Mouse (Mus musculus) CD4-positive helper T cell, adult 2 months (primary cell): ENCODE results near the gene Olfr1415.
"Not testable (repeated sequence)": the region's sequence is repeated elsewhere in the genome, so short reads cannot be mapped to it uniquely, and the experiment has no call there.

Experiments
- DNase-seq: peaks from one replicate; pipeline ENCODE4 v3.0.0-alpha.2; 2012; ENCODE audit warnings: low read depth, missing footprints, low spot score

Olfr1415 gene

GRCm38 (mm10) chr1:92496001-92496400 lies at the start of gene Olfr1415:
Gene Olfr1415, minus strand, starts transcription at chr1:92496101.
- DNase-seq: no peak

GRCm38 (mm10) chr1:92539071-92539470 lies 43.2 kb upstream of the Olfr1415 start:
- no peak for DNase-seq

DNA sequence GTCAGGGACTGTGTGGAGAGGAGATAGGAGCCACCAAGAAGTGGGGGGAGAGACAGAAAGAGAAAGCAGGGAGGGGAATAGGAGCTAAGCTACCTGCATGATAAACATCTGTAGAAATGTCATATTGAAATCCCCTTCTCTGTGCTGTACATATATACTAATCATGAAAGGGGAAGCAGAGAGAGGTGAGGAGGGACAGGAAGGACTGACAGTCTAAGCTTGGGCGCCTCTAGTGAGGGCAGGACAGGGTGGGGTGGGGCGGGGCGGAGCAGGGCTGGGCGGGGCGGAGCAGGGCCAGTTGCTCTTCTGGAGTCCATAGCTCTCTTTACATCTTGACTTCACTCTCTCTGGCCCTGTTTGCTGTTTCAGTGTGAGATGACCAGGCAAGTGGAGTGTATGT lies 41.1 kb upstream of the Olfr1415 start:
- DNase-seq: no peak

- no peak for DNase-seq
Observed at GRCm38 (mm10) chr1:92523764-92524163, 27.9 kb upstream of the Olfr1415 start.

- no peak for DNase-seq
Observed at GRCm38 (mm10) chr1:92521376-92521775, 25.5 kb upstream of the Olfr1415 start.

DNA sequence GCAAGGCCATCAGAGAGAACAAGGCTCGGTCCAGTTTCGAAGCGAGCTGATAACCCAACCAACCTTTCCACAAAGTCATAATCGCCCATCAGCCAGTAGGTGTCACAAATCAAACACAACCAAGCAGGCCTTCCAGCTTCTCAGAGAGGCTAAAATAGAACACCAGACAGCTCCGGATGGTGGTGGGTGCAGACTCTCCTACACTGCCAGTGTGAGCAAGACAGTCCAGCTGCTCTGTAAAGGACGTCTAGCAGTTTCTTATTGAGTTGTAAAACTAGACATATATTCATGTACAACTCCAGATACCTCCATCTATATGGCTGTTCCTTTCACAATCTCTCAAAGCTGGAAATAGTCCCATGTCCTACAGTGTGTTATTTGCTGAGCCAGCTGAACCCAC lies 23.1 kb upstream of the Olfr1415 start:
- DNase-seq: no peak

DNA sequence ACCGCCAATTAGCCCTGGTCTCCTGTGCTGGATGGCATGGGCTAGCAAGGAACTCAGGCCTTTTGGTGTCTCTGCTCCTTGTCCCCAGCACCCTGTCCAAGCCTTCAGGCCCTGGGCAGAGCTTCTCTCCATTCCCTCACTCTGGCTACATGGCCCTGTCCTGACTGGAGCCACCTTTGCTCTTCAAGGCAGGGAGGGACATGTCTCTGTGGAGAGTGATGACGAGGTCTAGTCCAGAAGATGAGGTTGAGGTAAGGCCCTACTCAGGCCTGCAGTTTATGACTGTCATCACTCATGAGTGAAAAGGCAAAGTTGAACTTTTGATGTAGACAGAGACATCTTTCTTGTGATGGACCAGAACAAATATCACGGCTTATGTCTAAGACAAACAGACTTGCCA lies 22.7 kb upstream of the Olfr1415 start, which contains the start of gene Olfr1414:
Olfr1414 (minus strand) TSS at position 101 of the 400 bp plus-strand sequence.
- no peak for DNase-seq

DNA sequence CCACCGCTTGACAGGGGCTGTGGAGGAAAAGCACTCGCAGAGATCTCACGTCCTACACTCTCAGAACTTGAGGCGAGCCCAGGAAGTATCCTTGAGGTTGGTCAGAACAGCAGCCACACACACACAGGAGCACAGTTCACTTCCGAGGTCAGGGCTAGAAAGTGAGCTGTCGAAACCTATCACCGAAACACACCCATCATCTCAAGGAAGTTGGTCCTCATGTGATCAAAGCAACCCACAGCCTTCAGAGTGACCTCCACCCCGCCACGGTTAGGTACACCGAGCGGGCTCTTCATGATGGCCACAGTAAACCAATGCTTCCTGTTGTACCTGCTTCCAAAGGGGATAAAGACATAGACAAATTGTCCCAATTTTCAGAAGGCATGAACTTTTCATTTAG lies 19.5 kb upstream of the Olfr1415 start:
- no peak for DNase-seq

DNA sequence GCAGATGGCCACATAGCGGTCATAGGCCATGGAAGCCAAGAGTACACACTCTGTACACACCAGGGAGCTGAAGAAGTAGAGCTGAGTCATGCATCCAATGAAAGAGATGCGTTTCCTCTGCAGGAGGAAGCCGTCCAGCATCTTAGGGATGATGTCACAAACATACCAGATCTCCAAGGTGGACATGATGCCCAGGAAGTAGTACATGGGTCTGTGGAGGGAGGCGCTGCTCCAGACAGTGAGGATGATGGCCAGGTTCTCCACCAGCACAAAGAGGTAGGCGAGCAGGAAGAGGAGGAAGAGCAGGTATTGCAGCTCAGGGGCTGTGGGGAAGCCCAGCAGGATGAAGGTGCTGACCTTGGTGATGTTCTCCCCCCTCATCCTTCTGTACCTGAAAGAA lies 15.7 kb upstream of the Olfr1415 start:
- not testable (repeated sequence) for DNase-seq

DNA sequence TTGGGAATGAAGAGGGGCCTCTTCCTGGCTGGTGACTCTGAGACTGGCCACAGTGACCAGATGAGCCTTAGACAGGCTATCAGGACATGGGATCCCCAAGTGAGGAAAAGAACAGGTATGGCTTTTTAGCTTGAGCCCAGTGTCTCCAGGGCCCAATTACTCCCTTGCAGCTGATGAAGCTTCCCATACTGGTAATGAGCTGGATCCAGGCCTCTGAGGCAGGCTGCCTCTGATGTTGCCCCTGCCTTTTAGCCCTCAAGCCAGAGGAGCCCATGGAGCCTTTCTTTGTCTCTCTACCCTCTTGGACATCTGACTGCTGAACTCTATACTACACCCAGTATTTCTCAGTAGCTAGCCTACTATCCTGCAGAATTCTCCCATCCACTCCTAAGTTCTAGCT lies 10.9 kb downstream of the Olfr1415 start, which contains the start of gene Olfr1416:
Olfr1416 (minus strand) TSS at position 101 of the 400 bp plus-strand sequence.
- no peak for DNase-seq

DNA sequence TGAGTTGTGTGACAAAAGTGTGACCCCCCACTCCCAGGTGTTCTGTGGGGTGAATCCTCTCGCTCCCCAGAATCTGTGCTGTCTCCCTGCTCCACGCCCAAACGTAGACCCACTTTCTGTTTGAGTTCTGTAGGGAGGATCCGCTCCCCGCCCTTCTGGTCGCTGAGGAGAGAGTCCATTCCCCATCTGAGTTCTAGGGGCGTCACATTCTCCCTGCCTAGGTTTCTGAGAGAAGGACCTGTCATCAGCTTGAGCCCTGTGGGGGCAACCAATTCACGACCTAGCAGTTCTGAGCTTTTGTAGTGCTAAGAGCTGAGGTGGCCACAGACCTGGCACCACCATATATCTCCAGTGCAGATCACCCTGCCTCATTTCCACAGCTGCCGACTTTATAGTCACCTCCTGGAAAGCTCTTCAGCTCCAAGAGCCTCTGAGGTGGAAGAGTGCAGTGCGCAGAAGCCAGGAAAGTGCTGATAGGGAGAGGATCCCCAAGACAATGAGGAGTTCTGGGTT lies 21.8 kb downstream of the Olfr1415 start:
- no peak for DNase-seq

- peak; percentile 95 for DNase-seq
Observed at GRCm38 (mm10) chr1:92473165-92474041, 22.5 kb downstream of the Olfr1415 start, which contains the start of gene Ndufa10. Gene Ndufa10, minus strand, starts transcription at chr1:92473860.

- peak; percentile 68 for DNase-seq
Observed at GRCm38 (mm10) chr1:92468891-92469290, 27.0 kb downstream of the Olfr1415 start.

- DNase-seq: no peak
Observed at GRCm38 (mm10) chr1:92458416-92458815, 37.5 kb downstream of the Olfr1415 start.

GRCm38 (mm10) chr1:92457758-92458157 lies 38.1 kb downstream of the Olfr1415 start:
- DNase-seq: no peak

DNA sequence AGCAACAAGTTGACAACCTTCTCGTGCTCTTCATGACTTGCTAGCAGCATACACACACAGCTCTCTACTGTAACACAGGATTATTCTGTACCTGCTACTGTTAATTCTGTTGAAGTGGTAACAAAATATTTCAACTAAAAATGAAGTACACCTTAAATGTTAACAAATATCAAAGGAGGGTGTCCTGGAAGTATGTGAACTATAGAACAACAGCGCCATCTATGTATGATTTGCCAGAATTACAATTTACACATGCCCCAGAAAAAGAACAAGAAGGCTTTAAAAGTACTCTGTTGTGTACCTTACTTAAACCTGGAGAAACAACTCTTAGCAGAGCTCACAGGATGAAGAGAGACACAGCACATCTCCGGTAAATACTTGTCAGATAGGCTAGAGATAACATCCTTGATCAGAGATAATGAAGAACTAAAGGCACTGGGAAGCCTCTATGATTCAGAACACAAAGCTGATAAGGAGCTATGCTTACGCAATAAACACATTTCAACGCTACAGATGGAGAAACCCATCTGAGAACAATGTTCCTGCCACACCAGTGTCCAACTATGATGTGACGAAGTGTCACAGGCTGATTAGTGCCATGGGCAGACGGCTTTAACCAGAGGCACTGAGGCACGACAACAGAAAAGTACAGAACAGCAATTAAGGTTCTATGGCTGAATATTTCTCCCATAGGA lies 42.0 kb downstream of the Olfr1415 start:
- DNase-seq: peak; percentile 46

GRCm38 (mm10) chr1:92448293-92448692 lies 47.6 kb downstream of the Olfr1415 start:
- no peak for DNase-seq

GRCm38 (mm10) chr1:92441453-92442063 lies 54.3 kb downstream of the Olfr1415 start:
- DNase-seq: no peak

GRCm38 (mm10) chr1:92440066-92440750 lies 55.7 kb downstream of the Olfr1415 start:
- DNase-seq: no peak
